Mouse (Mus musculus) lung, adult 2 months (tissue): ENCODE results near the gene Ostm1. TPM values are rescaled to one million over a fixed set of nuclear protein-coding genes. Genes with fewer than 3 reads are reported as not detected.
A peak's percentile ranks its signal among the peaks of the same experiment; 100 is the strongest.

Experiments
- DNase-seq: peaks from one replicate; pipeline ENCODE4 v3.0.0; 2022
- H3K4me1 ChIP-seq: fragments of 200-500 bp; 2 replicates; pipeline ENCODE4 v1.6.1; 2011; ENCODE audit warnings: low read length; ENCODE audit not compliant: control insufficient read depth, insufficient read depth
- H3K4me3 ChIP-seq: fragments of 200-500 bp; replicated peaks from 2 replicates; pipeline ENCODE3; 2011; ENCODE audit warnings: low read depth, mild to moderate bottlenecking, control low read depth, low read length; ENCODE audit errors: extremely low read depth
- CTCF ChIP-seq: fragments of 200-500 bp; IDR thresholded peaks from 2 replicates; pipeline ENCODE4 v1.5.1; 2011; ENCODE audit warnings: mild to moderate bottlenecking, low read length, control low read depth; ENCODE audit not compliant: insufficient read depth
- POLR2A ChIP-seq: fragments of 200-500 bp; IDR thresholded peaks from 2 replicates; pipeline ENCODE4 v1.6.1; 2011; ENCODE audit warnings: low read depth, mild to moderate bottlenecking, control low read depth, low read length, borderline replicate concordance; ENCODE audit errors: extremely low read depth
- WGBS: fragments of 180-500 bp; shearing (Covaris S2); methylation state at CpG from one replicate; pipeline ENCODE4 v1.1.7; 2018; 5-methylcytosine and 5-hydroxymethylcytosine counted together
- polyA plus RNA-seq: library from polyadenylated mRNA; depleted of rRNA; stranded (reverse); fragments of >200 nt; gene quantifications from 2 replicates; pipeline ENCODE4 v1.2.3, GENCODE M21; 2012

Gene Ostm1
- polyA plus RNA-seq, 1 experiment = 20.6 TPM

GRCm38 (mm10) chr10:42591185-42591992 lies 7.8 kb downstream of the Ostm1 start:
- TF ChIP-seq POLR2A (no peak), CTCF (no peak)
- Histone ChIP-seq H3K4me3 (no peak overlapping the region), H3K4me1 (no peaks in the 10 kb centered on the region)
- WGBS = 2% methylated on average over 67 of the region's 67 CpGs
- no peak for DNase-seq

GRCm38 (mm10) chr10:42591993-42592686 lies 8.5 kb downstream of the Ostm1 start:
- DNase-seq = no peak
- TF ChIP-seq POLR2A (no peak), CTCF (no peak)
- Histone ChIP-seq H3K4me1 (no peaks in the 10 kb centered on the region), H3K4me3 (no peak overlapping the region)
- 2% methylated on average over 25 of the region's 25 CpGs for WGBS

- TF ChIP-seq POLR2A = no peak
- no peak for TF ChIP-seq CTCF
- Histone ChIP-seq H3K4me3 (no peak overlapping the region), H3K4me1 (no peaks in the 10 kb centered on the region)
- no peak for DNase-seq
- WGBS = 25% methylated on average over 7 of the region's 7 CpGs
Measured at GRCm38 (mm10) chr10:42593201-42593600, 9.6 kb downstream of the Ostm1 start.

GRCm38 (mm10) chr10:42598615-42599014 lies 15.0 kb downstream of the Ostm1 start:
- 79% methylated on average over 8 of the region's 8 CpGs for WGBS
- no peak for DNase-seq
- TF ChIP-seq CTCF (no peak), POLR2A (no peak)
- Histone ChIP-seq H3K4me3 (no peak overlapping the region), H3K4me1 (no peaks in the 10 kb centered on the region)

- Histone ChIP-seq H3K4me3 (no peak overlapping the region), H3K4me1 (no peaks in the 10 kb centered on the region)
- 29% methylated on average over 10 of the region's 10 CpGs for WGBS
- TF ChIP-seq CTCF (peak; percentile 62), POLR2A (no peak)
- no peak for DNase-seq
Measured at GRCm38 (mm10) chr10:42601556-42601955, 17.9 kb downstream of the Ostm1 start.

- no peaks in the 10 kb centered on the region for H3K4me1 ChIP-seq
- H3K4me3 ChIP-seq = no peak overlapping the region
- DNase-seq = no peak
- TF ChIP-seq POLR2A = no peak
- no peak for TF ChIP-seq CTCF
- WGBS = 65% methylated on average over 2 of the region's 2 CpGs
Measured at GRCm38 (mm10) chr10:42604874-42605273, 21.3 kb downstream of the Ostm1 start.

- no peak for TF ChIP-seq POLR2A
- TF ChIP-seq CTCF = no peak
- Histone ChIP-seq H3K4me3 (no peak overlapping the region), H3K4me1 (no peaks in the 10 kb centered on the region)
- WGBS = 73% methylated on average over 4 of the region's 4 CpGs
- no peak for DNase-seq
Measured at GRCm38 (mm10) chr10:42606757-42607156, 23.1 kb downstream of the Ostm1 start.

- TF ChIP-seq POLR2A (no peak), CTCF (no peak)
- no peak overlapping the region for H3K4me3 ChIP-seq
- DNase-seq = no peak
- H3K4me1 ChIP-seq = no peaks in the 10 kb centered on the region
- WGBS = 17% methylated on average over 12 of the region's 12 CpGs
Measured at GRCm38 (mm10) chr10:42613075-42613474, 29.5 kb downstream of the Ostm1 start.

GRCm38 (mm10) chr10:42613639-42614381 lies 30.2 kb downstream of the Ostm1 start:
- no peaks in the 10 kb centered on the region for H3K4me1 ChIP-seq
- DNase-seq = no peak
- H3K4me3 ChIP-seq = no peak overlapping the region
- WGBS = 3% methylated on average over 36 of the region's 40 CpGs
- TF ChIP-seq POLR2A = no peak
- no peak for TF ChIP-seq CTCF

- Histone ChIP-seq H3K4me1 (no peaks in the 10 kb centered on the region), H3K4me3 (no peak overlapping the region)
- WGBS = 22% methylated on average over 9 of the region's 9 CpGs
- no peak for DNase-seq
- no peak for TF ChIP-seq POLR2A
- no peak for TF ChIP-seq CTCF
Measured at GRCm38 (mm10) chr10:42614766-42615165, 31.1 kb downstream of the Ostm1 start.
